Mouse (Mus musculus) liver, postnatal 0 days (tissue): ENCODE measurements around the gene Gmds.

Experiments
- CTCF ChIP-seq: sonication (generic); IDR thresholded peaks from 2 replicates; pipeline ENCODE4 v1.5.1; 2016; ENCODE audit warnings: antibody characterized with exemption, low read depth
- EP300 ChIP-seq: IDR thresholded peaks from 2 replicates; pipeline ENCODE4 v1.6.1; 2016; ENCODE audit warnings: antibody characterized with exemption, low read depth, mild to moderate bottlenecking

GRCm38 (mm10) chr13:31810375-31810692 is 528.2 kb downstream of the Gmds start:
- no peak for TF ChIP-seq CTCF
- TF ChIP-seq EP300 = no peak
